Mouse (Mus musculus) limb, embryonic 12.5 days (tissue): Measurements from ENCODE around the gene Tsku. TPM values are rescaled to one million over a fixed set of nuclear protein-coding genes. Genes with fewer than 3 reads are reported as not detected.

ENCODE experiments used
- ATAC-seq: fragments of 200-750 bp; cut with Nextera tagmentation; 2 replicates; pipeline ENCODE4 v1.8.0; 2017; ENCODE audit warnings: low read depth, moderate TSS enrichment; ENCODE audit not compliant: insufficient number of reproducible peaks, insufficient read depth, low FRiP score, low TSS enrichment
- H3K27ac ChIP-seq: fragments of 300-500 bp; sonication (generic); 2 replicates; pipeline ENCODE4 v1.5.1; 2016; ENCODE audit warnings: mild to moderate bottlenecking, moderate library complexity
- H3K27me3 ChIP-seq: fragments of 300-500 bp; sonication (generic); 2 replicates; pipeline ENCODE4 v1.6.1; 2016; ENCODE audit warnings: mild to moderate bottlenecking, moderate library complexity
- H3K36me3 ChIP-seq: fragments of 300-500 bp; sonication (generic); 2 replicates; pipeline ENCODE4 v1.6.1; 2016; ENCODE audit warnings: mild to moderate bottlenecking, moderate library complexity
- H3K4me1 ChIP-seq: fragments of 300-500 bp; sonication (generic); replicated peaks from 2 replicates; pipeline ENCODE4 v1.6.1; 2016
- H3K4me2 ChIP-seq: fragments of 300-500 bp; sonication (generic); 2 replicates; pipeline ENCODE4 v1.6.1; 2016; ENCODE audit warnings: mild to moderate bottlenecking, moderate library complexity
- H3K4me3 ChIP-seq: fragments of 300-500 bp; sonication (generic); replicated peaks from 2 replicates; pipeline ENCODE4 v1.5.1; 2016; ENCODE audit warnings: mild to moderate bottlenecking
- H3K9ac ChIP-seq: fragments of 300-500 bp; sonication (generic); replicated peaks from 2 replicates; pipeline ENCODE4 v1.6.1; 2016; ENCODE audit warnings: mild to moderate bottlenecking, moderate library complexity
- H3K9me3 ChIP-seq: fragments of 300-500 bp; sonication (generic); 2 replicates; pipeline ENCODE4 v1.6.1; 2016; ENCODE audit warnings: mild to moderate bottlenecking, moderate library complexity
- WGBS: fragments of 180-500 bp; shearing (Covaris S2); methylation state at CpG from one replicate; pipeline ENCODE4 v1.1.7; 2016; 5-methylcytosine and 5-hydroxymethylcytosine counted together
- polyA plus RNA-seq: library from polyadenylated mRNA; unstranded; fragments of >200 nt; fragmentation: Nextera tagmentation; extraction: Ambion mirVana; gene quantifications from 2 replicates; pipeline ENCODE4 v1.2.1, GENCODE M21; 2016

Tsku gene
- 15.4 and 16.7 TPM in 2 replicates for polyA plus RNA-seq

DNA sequence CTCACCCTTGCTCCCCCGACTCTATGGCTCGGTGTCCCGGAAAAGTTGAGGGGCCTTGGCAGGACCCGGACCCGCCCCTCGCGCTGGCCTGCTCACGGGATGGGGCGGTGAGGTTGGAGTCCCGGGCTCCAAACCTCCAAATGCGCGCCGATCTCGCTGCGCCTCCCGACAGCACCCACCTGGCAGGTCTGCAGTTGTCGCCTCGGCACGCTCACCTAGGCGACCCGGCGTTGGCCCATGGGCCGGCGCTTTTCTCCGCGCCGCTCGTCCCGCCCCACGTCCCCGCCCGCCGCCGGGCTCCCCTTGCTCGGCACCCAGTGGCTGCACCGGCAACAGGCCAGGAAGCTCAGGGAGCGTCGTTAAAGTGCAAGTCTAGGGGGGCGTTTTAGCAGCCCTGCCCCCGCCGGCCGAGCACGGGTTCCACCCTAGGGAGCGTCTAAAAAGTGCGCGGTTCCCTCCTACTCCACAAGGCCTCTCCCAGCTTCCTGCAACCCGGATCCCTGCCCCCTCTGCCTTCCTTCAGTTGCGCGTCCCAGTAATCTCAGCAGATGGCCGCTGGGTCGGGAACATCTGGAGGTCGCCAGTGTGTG, at the start of gene Tsku:
Tsku (minus strand) TSS at position 266 of the 590 bp plus-strand sequence.
- Histone ChIP-seq H3K4me1 (peaks cover 48% of the 10 kb centered on the region), H3K9ac (peak within 1 kb of the TSS; percentile 83), H3K27me3 (no peaks in the 10 kb centered on the region), H3K36me3 (peaks cover 4% of the 10 kb centered on the region; the same call in 1 of the 2 replicates), H3K27ac (peak within 1 kb of the TSS; percentile 95), H3K4me2 (peak within 1 kb of the TSS; percentile 74), H3K9me3 (no peaks in the 10 kb centered on the region), H3K4me3 (peak within 1 kb of the TSS; percentile 77)
- peak; percentile 91 for ATAC-seq
- 0% methylated on average over 52 of the region's 52 CpGs for WGBS

DNA sequence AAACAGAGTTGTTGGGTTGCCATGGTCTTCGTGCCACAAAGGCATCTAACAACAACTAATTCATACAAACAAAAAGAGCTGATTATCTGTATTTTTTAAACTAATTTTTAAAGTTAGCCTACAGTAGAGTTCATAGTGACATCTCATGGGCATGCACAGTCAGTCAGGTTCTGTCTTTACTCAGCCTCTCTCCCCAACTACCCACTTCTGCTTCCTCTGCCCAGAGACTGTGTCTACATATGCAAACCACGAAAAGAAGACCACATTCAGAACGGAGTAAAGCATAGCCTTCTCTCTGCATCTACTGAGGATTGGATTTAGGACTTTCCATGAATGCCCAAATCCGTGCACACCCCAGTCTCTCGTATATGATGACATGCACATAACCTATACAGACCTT, 46.5 kb upstream of the Tsku start:
- no peak overlapping the region for H3K4me2 ChIP-seq
- H3K27ac ChIP-seq = no peak overlapping the region
- 76% methylated on average over 5 of the region's 5 CpGs for WGBS
- H3K4me1 ChIP-seq = peaks cover 6% of the 10 kb centered on the region
- no peak overlapping the region for H3K4me3 ChIP-seq
- no peak for ATAC-seq
- H3K36me3 ChIP-seq = no peaks in the 10 kb centered on the region
- no peak overlapping the region for H3K9ac ChIP-seq
- H3K9me3 ChIP-seq = no peaks in the 10 kb centered on the region
- H3K27me3 ChIP-seq = no peaks in the 10 kb centered on the region

- Histone ChIP-seq H3K27me3 (no peaks in the 10 kb centered on the region), H3K4me2 (no peak overlapping the region), H3K4me3 (no peak overlapping the region), H3K36me3 (no peaks in the 10 kb centered on the region), H3K9me3 (0 out of 2 replicates have a peak, but pooled peaks cover 3% of the 10 kb centered on the region), H3K4me1 (peaks cover 8% of the 10 kb centered on the region), H3K9ac (peak overlapping the region; percentile 28; the same call in 1 of the 2 replicates), H3K27ac (no peak overlapping the region)
- WGBS = 78% methylated on average over 4 of the region's 4 CpGs
- no peak for ATAC-seq
These were observed 42.9 kb upstream of the Tsku start for GRCm38 (mm10) chr7:98403996-98404395.

DNA sequence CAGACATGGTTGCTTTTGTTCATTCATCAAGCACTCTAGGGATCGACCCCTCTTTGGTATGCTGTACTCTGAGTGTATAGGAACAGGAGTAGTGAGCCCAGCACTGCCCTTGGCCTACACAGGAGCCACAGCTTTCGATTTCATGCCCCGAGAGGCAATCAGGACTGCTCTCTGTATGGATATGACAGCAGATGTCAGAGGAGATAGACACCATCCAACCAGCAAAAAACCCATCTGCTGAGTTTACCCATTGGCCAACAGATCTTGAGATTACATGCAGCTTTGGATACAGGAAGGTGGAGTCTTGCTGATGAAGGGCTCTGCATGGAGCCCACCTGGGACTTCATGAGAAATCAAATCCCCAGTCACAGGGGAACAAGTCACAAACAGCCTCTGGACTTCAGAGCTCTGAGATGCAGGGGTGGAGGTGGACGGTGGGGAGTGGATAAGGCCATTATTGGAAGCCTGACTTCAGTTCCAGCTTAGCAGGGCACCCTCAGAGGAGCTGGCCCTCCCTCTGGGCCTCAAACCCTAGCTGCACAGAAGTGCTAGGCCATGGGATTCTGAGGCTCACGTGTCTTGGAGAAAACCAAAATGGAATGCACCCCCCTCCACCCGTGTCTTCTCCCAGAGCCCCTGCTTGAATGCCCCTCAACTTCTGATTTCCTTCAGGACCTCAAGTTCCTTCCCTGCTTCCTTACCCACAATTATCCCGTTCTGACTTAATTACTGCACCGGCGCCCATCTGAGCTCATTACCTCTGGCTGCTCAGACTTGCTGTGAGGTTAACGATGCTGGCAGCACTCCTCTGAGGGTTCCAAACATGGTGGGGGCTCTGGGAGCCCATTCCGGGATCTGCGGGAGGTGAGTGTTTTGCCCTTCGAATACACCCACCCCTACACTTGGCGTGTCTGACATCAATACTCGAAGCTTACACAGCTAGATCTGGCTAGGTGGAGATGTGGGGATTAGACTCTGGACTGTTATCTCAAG, 41.8 kb upstream of the Tsku start:
- WGBS = 49% methylated on average over 15 of the region's 15 CpGs
- no peak overlapping the region for H3K27ac ChIP-seq
- H3K9me3 ChIP-seq = 0 out of 2 replicates have a peak, but pooled peaks cover 3% of the 10 kb centered on the region
- no peak overlapping the region for H3K9ac ChIP-seq
- H3K27me3 ChIP-seq = no peaks in the 10 kb centered on the region
- peaks cover 8% of the 10 kb centered on the region for H3K4me1 ChIP-seq
- H3K4me2 ChIP-seq = no peak overlapping the region
- H3K4me3 ChIP-seq = no peak overlapping the region
- no peak for ATAC-seq
- H3K36me3 ChIP-seq = no peaks in the 10 kb centered on the region

DNA sequence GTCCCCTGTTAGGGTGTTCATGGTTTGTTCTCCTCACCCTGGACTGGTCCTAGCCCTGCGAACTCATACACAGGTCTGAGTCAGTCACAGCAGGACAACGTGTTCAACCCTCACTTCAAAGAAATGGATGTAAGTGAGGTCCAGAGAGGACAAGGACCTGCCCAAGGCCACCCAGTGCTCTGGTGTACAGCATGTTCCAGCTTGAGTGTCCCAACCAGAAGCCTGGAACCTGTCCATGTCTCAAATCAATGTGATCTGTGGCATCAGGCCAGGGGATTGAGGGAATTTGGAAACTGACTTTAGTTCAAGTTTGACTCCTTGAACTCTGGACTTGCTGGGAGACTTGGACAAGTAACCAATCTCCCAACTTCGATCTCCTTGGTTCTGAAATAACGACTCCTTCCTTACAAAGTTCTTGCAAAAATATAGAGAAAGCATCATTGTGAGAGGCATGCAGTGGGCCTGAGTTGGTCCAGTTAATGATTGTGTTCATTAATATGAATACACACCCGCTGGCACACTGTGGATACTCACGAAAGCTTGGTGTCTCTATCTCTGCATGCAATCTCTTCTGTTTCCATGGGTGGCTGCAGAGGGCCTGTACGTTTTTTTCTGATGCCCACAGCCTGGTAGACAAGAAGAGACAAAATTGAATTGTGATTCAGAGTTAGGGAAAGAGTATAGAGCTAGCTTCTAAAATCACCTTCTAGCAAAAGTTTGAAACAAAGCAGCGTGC, 31.5 kb upstream of the Tsku start:
- 83% methylated on average over 8 of the region's 8 CpGs for whole genome bisulfite sequencing
- Histone ChIP-seq H3K27ac (no peak overlapping the region), H3K9ac (no peak overlapping the region), H3K4me2 (no peak overlapping the region), H3K4me1 (peaks cover 13% of the 10 kb centered on the region; the same call in 1 of the 2 replicates), H3K27me3 (no peaks in the 10 kb centered on the region), H3K4me3 (no peak overlapping the region), H3K9me3 (no peaks in the 10 kb centered on the region), H3K36me3 (no peaks in the 10 kb centered on the region)
- ATAC-seq = no peak

DNA sequence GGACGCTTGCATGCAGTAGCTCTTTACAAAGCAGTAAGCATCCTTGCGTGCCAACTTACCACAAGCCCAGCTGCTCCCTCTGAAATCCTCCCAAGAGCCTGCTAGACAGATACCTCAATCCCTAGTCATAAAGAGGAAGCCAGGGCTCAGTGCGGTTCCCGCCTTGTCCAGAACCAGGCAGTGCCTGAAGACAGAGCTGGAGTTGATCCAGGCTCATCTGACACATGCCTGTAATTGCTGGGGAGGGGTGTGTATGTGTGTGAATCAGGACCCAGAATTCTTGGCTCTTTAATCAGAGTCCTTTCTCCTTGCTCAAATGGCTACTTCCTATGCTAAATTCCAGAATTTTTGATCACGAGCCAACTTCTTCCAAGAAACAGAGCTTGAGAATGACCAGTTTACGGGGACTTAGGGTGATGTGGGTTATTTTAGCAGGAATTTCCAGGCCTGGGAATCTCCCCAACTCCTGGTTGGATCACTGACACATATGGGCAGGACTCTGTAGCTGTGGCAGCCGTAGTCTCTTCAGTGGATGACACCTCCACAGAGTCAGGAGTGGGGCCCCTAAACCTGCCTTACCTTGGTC, 30.3 kb upstream of the Tsku start:
- no peaks in the 10 kb centered on the region for H3K27me3 ChIP-seq
- H3K4me3 ChIP-seq = no peak overlapping the region
- ATAC-seq = no peak
- H3K36me3 ChIP-seq = no peaks in the 10 kb centered on the region
- no peak overlapping the region for H3K27ac ChIP-seq
- no peak overlapping the region for H3K4me2 ChIP-seq
- 75% methylated on average over 7 of the region's 7 CpGs for WGBS
- H3K9ac ChIP-seq = no peak overlapping the region
- H3K4me1 ChIP-seq = peaks cover 13% of the 10 kb centered on the region; the same call in 1 of the 2 replicates
- H3K9me3 ChIP-seq = no peaks in the 10 kb centered on the region

GRCm38 (mm10) chr7:98390486-98390885, 29.4 kb upstream of the Tsku start:
- no peaks in the 10 kb centered on the region for H3K27me3 ChIP-seq
- 82% methylated on average over 2 of the region's 2 CpGs for WGBS
- no peak for ATAC-seq

DNA sequence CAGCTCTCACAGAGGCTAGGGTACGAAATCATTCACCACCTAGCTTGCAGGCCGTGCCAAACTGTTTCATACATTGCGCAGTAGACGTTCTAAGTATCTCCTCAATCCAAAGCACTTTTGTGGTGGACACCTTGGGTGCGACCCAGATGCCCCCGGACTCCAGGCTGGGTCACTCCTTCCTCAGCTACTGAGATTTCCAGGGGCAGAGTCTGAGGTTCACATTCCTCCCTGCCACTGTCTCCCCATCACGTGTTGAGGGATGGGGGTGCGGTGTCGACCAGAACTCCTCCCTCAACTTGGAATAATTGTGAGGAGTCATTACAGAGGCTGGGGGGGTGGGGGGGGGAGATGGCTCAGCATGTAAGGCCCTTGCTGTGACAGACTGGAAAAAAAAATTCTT, 28.5 kb upstream of the Tsku start:
- H3K4me2 ChIP-seq = no peak overlapping the region
- 85% methylated on average over 9 of the region's 9 CpGs for WGBS
- no peak for ATAC-seq

More at GRCm38 (mm10) chr7:98390486-98390885, 29.4 kb upstream of the Tsku start:
- Histone ChIP-seq H3K9ac (no peak overlapping the region), H3K4me1 (peaks cover 13% of the 10 kb centered on the region; the same call in 1 of the 2 replicates), H3K4me3 (no peak overlapping the region), H3K36me3 (no peaks in the 10 kb centered on the region), H3K27ac (no peak overlapping the region), H3K9me3 (no peaks in the 10 kb centered on the region), H3K4me2 (no peak overlapping the region)

DNA sequence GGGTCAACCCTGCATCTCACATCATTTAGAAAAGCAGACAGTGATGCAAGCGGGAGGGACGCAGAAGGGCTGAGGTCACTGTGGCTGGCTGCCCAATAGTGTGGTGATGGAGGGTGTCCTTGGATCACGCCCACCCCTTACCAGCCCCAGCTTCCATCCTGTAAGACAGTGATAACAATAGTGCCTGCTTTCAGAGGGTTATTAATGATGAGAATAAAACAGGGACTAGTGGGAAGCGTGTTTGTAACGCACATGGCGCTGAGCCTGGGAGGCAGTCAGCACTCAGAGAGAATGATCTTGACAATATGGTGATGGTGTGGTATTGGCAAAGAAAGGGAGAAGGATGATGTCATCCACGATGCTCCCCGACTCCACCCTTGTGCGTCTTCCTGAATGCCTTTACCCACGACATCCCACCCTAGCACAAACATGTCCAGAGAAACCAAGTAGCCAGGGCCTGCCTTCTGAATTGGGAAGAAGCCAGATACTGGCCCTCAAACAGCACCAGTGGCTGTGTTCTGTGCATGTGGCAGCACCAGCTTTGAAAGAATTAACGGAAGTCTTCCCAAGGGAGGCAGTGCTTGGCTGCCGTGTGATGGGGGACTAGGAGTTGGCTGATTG, 27.9 kb upstream of the Tsku start:
- Histone ChIP-seq H3K9me3 (no peaks in the 10 kb centered on the region), H3K4me3 (no peak overlapping the region), H3K27me3 (no peaks in the 10 kb centered on the region), H3K9ac (no peak overlapping the region), H3K27ac (no peak overlapping the region), H3K4me2 (no peak overlapping the region), H3K36me3 (no peaks in the 10 kb centered on the region), H3K4me1 (peaks cover 17% of the 10 kb centered on the region; the same call in 1 of the 2 replicates)
- no peak for ATAC-seq
- 83% methylated on average over 12 of the region's 12 CpGs for WGBS

More for the DNA sequence above, 28.5 kb upstream of the Tsku start:
- H3K4me3 ChIP-seq = no peak overlapping the region
- no peak overlapping the region for H3K9ac ChIP-seq
- no peaks in the 10 kb centered on the region for H3K9me3 ChIP-seq
- peaks cover 13% of the 10 kb centered on the region; the same call in 1 of the 2 replicates for H3K4me1 ChIP-seq
- no peaks in the 10 kb centered on the region for H3K27me3 ChIP-seq
- H3K27ac ChIP-seq = no peak overlapping the region
- H3K36me3 ChIP-seq = no peaks in the 10 kb centered on the region

DNA sequence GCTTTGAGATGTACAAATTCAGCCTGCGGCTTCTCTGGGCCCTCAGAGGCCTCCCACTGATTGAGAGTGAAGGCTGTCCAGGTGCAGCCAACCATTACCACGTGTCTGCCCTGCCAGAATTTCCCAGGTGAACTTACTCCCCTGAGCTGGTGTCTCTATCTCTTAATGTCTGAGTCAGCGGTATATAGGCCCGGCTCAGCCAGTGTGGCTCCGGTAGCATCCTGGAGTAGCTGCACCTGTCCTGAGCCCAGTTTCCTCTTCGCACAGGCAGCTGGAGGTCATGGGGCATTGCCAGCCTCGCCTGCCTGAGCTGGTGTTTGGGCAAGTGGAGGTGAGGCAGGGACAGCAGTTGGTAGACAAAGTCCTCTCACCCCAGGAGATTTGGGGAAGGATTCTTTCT, 26.1 kb upstream of the Tsku start:
- no peak overlapping the region for H3K9ac ChIP-seq
- no peaks in the 10 kb centered on the region for H3K27me3 ChIP-seq
- no peak overlapping the region for H3K27ac ChIP-seq
- H3K36me3 ChIP-seq = no peaks in the 10 kb centered on the region
- H3K4me2 ChIP-seq = no peak overlapping the region
- no peaks in the 10 kb centered on the region for H3K9me3 ChIP-seq
- WGBS = 79% methylated on average over 7 of the region's 7 CpGs
- no peak for ATAC-seq
- H3K4me3 ChIP-seq = no peak overlapping the region
- H3K4me1 ChIP-seq = peaks cover 18% of the 10 kb centered on the region; the same call in 1 of the 2 replicates
